Mouse (Mus musculus): ENCODE data around the gene Hist1h2ap. TPM values are rescaled to one million over a fixed set of nuclear protein-coding genes. Genes with fewer than 3 reads are reported as not detected.
"Not testable (repeated sequence)": the region's sequence is repeated elsewhere in the genome, so short reads cannot be mapped to it uniquely, and the experiment has no call there.

Gene Hist1h2ap
- 10 to 100 TPM; 11.2 to 16.1 TPM for total RNA-seq (2021)
- long read RNA-seq, experiment 1, partial matches to known transcripts = 0 of 1 reads
- long read RNA-seq, experiment 1, other reads (novel, unspliced or antisense) = 0 of 1 reads
- long read RNA-seq, experiment 2 = 0 reads

DNA sequence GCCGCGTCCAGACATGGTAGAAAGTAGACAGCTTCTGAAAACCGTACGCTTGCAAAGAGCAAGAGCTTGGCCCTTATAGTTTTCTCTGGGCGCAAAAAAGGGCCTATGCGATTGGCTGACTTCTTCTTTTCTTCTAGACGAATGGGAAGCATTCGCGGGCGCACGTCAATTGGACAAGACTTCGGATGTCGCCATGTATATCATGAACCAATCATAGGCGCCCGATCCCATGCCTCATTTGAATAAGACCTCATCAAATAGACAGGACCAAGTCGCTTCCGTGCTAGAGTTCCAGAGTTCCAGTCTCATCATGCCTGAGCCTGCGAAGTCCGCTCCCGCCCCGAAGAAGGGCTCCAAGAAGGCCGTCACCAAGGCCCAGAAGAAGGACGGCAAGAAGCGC lies at the start of gene Hist1h2ap, which contains the start of gene Hist1h2br:
Hist1h2ap (minus strand) TSS at position 47 of the 400 bp plus-strand sequence.
Hist1h2br (plus strand) TSS at position 283 of the 400 bp plus-strand sequence.
- DNase-seq (ENCODE audit: extremely low spot score in 1 of 2, low spot score in 2 of 2); intact Hi-C loops (cut with DNase I); H3K27ac ChIP-seq; H3K4me3 ChIP-seq: not testable (repeated sequence)

GRCm38 (mm10) chr13:21882760-21883405 lies 49.6 kb upstream of the Hist1h2ap start:
- H3K4me3 ChIP-seq = peak overlapping the region; percentile 41
- no peak for TF ChIP-seq CTCF (IDR thresholded peaks at IDR 0.05)
- DNase-seq (ENCODE audit: extremely low spot score in 1 of 2, low spot score in 2 of 2) = peak; percentile 57 to 66
- H3K27ac ChIP-seq = no peak overlapping the region
- intact Hi-C loops (cut with DNase I) = loop anchor here (2.0 to 10.0 kb wide), 2 partner anchors 14 to 608 kb away; no protein-coding TSS in a partner anchor

DNA sequence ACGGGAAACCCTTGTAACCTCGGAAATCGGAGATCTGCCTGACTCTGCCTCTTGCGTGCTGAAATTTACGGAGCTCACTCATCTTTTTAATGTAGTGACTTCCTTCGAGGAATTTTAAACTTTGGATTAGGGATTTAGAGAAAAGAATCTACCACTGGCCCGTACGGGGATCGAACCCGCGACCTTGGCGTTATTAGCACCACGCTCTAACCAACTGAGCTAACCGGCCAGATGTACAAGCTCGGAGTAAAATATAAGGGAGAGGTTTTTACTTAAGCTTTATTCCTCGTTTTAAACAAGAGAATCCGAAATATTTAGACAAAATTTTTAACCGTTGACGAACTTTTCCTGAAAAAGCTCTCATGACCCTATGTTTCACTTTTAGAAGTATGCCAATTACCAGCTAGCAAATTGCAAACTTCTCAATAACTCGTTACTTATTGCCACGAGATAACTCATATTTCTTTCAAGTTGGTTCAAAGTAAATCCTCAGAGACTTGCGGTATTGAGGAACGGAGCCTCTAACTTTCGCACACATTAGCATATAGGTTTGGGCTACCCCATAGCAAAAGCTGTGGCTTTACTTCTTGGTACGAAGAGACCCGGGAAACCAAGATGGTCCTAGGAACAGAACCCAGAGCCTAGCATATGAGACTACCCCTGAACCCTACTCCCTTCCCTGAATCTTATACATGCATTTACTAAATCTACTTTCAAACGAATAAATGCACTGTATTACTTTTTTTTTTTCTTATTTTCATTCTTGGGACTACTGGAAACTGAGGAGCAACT lies 48.8 kb upstream of the Hist1h2ap start:
- intact Hi-C loops (cut with DNase I) = loop anchor here (2.0 to 10.0 kb wide), 2 partner anchors 15 to 607 kb away; no protein-coding TSS in a partner anchor
- TF ChIP-seq CTCF (IDR thresholded peaks at IDR 0.05) = no peak
- DNase-seq (ENCODE audit: extremely low spot score in 1 of 2, low spot score in 2 of 2) = peak; percentile 58 to 61
- H3K27ac ChIP-seq = no peak overlapping the region
- H3K4me3 ChIP-seq = peak overlapping the region; percentile 41

DNA sequence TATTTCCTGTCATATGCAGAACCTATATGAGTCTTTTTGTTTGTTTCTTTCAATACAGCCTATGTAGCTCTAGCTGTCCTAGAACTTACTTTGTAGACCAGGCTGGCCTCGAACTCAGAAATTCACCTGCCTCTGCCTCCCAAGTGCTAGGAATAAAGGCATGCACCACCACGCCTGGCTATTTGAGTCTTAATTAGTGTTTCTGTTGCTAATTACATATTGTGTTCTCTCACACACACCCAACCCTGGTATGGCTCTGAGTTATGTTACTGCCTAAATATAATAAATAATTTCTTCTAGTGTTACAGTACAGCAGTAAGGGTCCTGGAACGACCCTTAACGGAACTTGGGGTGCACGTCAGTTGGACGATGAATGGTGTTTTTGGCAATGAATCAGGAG lies 47.4 kb upstream of the Hist1h2ap start:
- no peak overlapping the region for H3K27ac ChIP-seq
- intact Hi-C loops (cut with DNase I) = loop anchor here (10.0 kb wide), 1 partner anchor 606 kb away; no protein-coding TSS in a partner anchor
- H3K4me3 ChIP-seq = no peak overlapping the region
- DNase-seq (ENCODE audit: extremely low spot score in 1 of 2, low spot score in 2 of 2) = no peak
- TF ChIP-seq CTCF (IDR thresholded peaks at IDR 0.05) = no peak

- intact Hi-C loops (cut with DNase I) = not testable (repeated sequence)
Observed at GRCm38 (mm10) chr13:21865503-21865902, 32.2 kb upstream of the Hist1h2ap start.

DNA sequence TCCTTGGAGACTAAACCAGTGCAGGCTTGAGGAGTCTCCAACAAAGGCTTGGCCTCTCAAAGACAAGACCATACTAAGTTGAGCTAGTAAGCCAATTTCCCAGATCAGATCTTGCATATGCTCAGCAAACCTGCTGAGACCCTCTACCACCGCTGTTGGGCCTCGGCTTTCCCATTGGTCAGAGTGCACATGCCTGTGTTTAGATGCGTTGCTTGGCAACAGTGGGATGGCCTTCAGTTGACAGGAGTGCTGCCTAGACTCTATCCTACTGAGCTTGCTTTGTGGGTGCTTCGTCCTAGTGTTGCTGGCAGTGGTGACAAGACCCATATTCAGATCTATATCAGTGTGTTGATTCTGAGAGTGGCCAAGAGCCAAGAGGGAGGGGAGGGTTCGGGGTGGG lies 28.3 kb upstream of the Hist1h2ap start:
- no peak overlapping the region for H3K27ac ChIP-seq
- DNase-seq (ENCODE audit: extremely low spot score in 1 of 2, low spot score in 2 of 2) = no peak
- intact Hi-C loops (cut with DNase I) = no loop called here
- H3K4me3 ChIP-seq = no peak overlapping the region
- TF ChIP-seq CTCF (IDR thresholded peaks at IDR 0.05) = no peak

More at GRCm38 (mm10) chr13:21865503-21865902, 32.2 kb upstream of the Hist1h2ap start:
- not testable (repeated sequence) for DNase-seq (ENCODE audit: extremely low spot score in 1 of 2, low spot score in 2 of 2); H3K4me3 ChIP-seq; H3K27ac ChIP-seq

DNA sequence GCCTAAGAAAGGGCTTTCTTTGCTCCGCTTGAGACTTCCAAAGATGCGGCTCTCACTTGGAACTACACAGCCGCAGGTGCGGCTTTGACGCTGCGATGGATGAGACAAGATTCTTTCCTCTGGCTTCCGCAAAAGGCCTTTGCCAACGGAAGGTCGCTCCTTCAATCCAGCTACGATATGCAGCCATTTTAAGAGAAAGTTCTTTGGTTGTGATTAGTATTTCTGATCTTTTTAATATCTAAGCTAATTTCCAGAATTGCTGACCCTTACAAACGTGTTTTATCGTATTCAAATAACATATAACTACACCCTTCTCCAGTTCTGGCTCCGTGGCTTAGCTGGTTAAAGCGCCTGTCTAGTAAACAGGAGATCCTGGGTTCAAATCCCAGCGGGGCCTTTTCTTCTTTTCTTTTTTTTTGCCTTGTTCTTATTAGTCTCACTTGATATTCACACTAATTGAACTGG lies 22.4 kb upstream of the Hist1h2ap start:
- no peak for TF ChIP-seq CTCF (IDR thresholded peaks at IDR 0.05)
- Histone ChIP-seq H3K4me3 (peak overlapping the region; percentile 68), H3K27ac (peak overlapping the region; percentile 53; the same call in 1 of the 2 replicates)
- intact Hi-C loops (cut with DNase I) = loop anchor here (10.0 kb wide), 2 partner anchors 169 to 1549 kb away; no protein-coding TSS in a partner anchor
- DNase-seq (ENCODE audit: extremely low spot score in 1 of 2, low spot score in 2 of 2) = peak; percentile 53 to 76

GRCm38 (mm10) chr13:21855146-21855545 lies 21.8 kb upstream of the Hist1h2ap start:
- DNase-seq (ENCODE audit: extremely low spot score in 1 of 2, low spot score in 2 of 2) = peak; percentile 87 to 89
- peak overlapping the region; percentile 68 for H3K4me3 ChIP-seq
- H3K27ac ChIP-seq = no peak overlapping the region
- intact Hi-C loops (cut with DNase I) = loop anchor here (10.0 kb wide), 2 partner anchors 170 to 1550 kb away; no protein-coding TSS in a partner anchor
- TF ChIP-seq CTCF (IDR thresholded peaks at IDR 0.05) = no peak

DNA sequence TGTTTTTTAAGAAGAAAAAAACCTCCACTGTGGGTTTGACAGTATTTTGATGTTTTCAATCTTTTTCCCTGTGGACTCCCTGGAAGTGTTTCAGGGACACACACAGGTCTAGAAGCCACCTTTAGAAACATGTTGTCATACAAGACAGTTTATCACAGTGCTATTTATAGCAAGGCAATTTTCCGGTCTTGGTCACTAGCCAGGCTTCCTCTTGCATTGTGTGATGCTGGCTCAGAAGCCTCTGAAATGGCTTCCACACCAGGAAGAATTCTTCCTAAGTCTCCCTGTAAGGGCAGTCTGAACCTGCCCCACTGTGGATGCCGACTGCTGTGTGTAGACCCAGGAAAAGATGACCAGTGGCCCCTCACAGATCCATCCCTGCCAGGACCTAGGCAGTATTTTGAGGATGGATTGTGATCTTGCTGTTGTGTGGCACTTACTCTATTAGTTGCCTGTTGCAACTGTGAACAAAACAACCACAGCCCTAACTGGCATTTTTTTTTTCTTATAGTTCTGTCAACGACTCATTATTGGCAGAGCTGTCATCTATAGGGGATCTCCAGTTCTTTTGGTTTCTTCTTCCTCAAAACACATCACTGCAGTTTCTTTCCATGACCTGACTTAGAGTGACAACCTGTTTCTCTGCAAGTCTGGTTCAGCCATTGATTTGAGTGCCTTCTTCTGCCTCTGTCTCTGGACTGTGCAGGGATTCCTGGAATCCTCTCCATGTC lies 19.1 kb upstream of the Hist1h2ap start:
- intact Hi-C loops (cut with DNase I) = loop anchor here (10.0 kb wide), 2 partner anchors 172 to 1552 kb away; no protein-coding TSS in a partner anchor
- Histone ChIP-seq H3K4me3 (no peak overlapping the region), H3K27ac (no peak overlapping the region)
- DNase-seq (ENCODE audit: extremely low spot score in 1 of 2, low spot score in 2 of 2) = no peak
- TF ChIP-seq CTCF (IDR thresholded peaks at IDR 0.05) = no peak

- not testable (repeated sequence) for H3K27ac ChIP-seq; DNase-seq (ENCODE audit: extremely low spot score in 1 of 2, low spot score in 2 of 2); H3K4me3 ChIP-seq
- intact Hi-C loops (cut with DNase I) = loop anchor here (10.0 kb wide), 2 partner anchors 174 to 1554 kb away; no protein-coding TSS in a partner anchor
Observed at GRCm38 (mm10) chr13:21850696-21851095, 17.4 kb upstream of the Hist1h2ap start.

DNA sequence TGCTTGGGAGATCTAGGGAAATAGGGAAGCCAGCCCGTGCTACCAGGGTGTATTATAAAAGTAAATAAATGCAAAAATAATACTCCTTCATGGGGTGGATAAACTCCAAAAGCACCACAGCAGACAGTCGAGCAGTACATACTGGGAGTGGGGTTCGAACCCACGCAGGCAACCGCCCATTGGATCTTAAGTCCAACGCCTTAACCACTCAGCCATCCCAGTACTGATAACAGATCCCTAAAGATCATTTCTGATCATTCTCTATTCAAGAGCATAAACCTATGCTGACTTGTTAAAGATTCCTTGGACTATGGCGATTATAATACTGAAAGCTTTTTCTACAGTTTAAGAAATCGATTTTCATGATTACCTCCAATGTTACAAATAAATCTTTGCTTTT lies 14.6 kb upstream of the Hist1h2ap start:
- DNase-seq (ENCODE audit: extremely low spot score in 1 of 2, low spot score in 2 of 2) = no peak
- no peak for TF ChIP-seq CTCF (IDR thresholded peaks at IDR 0.05)
- H3K27ac ChIP-seq = no peak overlapping the region
- intact Hi-C loops (cut with DNase I) = loop anchor here (10.0 kb wide), 1 partner anchor 53 kb away; no protein-coding TSS in a partner anchor
- no peak overlapping the region for H3K4me3 ChIP-seq

GRCm38 (mm10) chr13:21846356-21846755 lies 13.0 kb upstream of the Hist1h2ap start:
- DNase-seq (ENCODE audit: extremely low spot score in 1 of 2, low spot score in 2 of 2) = not testable (repeated sequence)

GRCm38 (mm10) chr13:21840508-21840907 lies 7.2 kb upstream of the Hist1h2ap start:
- intact Hi-C loops (cut with DNase I) = loop anchor here (10.0 kb wide), 1 partner anchor 46 kb away; no protein-coding TSS in a partner anchor
- DNase-seq (ENCODE audit: extremely low spot score in 1 of 2, low spot score in 2 of 2); H3K4me3 ChIP-seq; H3K27ac ChIP-seq: not testable (repeated sequence)

More at GRCm38 (mm10) chr13:21846356-21846755, 13.0 kb upstream of the Hist1h2ap start:
- H3K27ac ChIP-seq, H3K4me3 ChIP-seq: not testable (repeated sequence)
- intact Hi-C loops (cut with DNase I) = loop anchor here (10.0 kb wide), 1 partner anchor 52 kb away; no protein-coding TSS in a partner anchor

DNA sequence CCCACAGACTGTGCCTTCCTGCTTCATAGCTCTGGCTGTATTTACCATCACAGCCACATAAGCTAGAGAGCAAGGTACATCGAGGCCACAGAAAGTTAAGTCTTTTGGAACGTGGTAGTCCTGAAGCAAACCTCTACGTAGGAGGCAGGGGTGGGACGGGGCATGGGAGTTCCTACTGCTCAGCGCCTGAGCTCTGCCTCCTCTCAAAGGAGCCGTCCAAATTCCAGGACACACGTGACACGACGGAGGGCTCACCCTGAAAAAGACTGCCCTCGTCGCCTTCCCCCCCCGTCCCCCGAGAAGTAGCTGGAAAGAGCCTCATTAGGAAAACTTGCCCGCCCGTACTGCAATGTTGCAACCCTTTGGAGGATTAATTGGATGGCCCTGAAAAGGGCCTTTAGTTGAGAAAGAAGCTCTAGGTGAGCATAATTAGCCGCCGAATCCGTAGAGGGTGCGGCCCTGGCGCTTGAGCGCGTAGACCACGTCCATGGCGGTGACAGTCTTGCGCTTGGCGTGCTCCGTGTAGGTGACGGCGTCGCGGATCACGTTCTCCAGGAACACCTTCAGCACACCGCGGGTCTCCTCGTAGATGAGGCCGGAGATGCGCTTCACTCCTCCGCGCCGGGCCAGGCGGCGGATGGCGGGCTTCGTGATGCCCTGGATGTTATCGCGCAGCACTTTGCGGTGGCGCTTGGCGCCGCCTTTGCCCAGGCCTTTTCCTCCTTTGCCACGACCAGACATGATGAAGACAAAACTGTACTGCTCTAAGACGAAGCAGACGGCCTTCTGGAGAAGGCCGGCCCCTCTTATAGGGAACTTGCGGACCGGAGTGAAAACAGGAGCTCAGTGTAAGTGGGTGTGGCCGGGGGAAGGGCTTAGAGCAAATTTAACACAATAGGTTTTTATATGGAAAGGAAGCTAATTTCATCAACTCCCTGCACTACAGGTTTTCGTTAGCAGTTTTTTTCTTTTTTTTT lies 1.6 kb downstream of the Hist1h2ap start, which contains the start of gene Hist1h4n:
Hist1h4n (minus strand) TSS at position 779 of the 977 bp plus-strand sequence.
- H3K4me3 ChIP-seq; H3K27ac ChIP-seq; intact Hi-C loops (cut with DNase I): not testable (repeated sequence)

More for the DNA sequence above, 1.6 kb downstream of the Hist1h2ap start, which contains the start of gene Hist1h4n:
- DNase-seq (ENCODE audit: extremely low spot score in 1 of 2, low spot score in 2 of 2) = peak; percentile 22 to 26
